Mouse (Mus musculus) activated CD4-positive, CD25-positive, alpha-beta regulatory T cell, adult 4 months (primary cell): Measurements from ENCODE around the gene Pnp. TPM values are rescaled to one million over a fixed set of nuclear protein-coding genes. Genes with fewer than 3 reads are reported as not detected.
"Not testable (repeated sequence)": the region's sequence is repeated elsewhere in the genome, so short reads cannot be mapped to it uniquely, and the experiment has no call there.

ENCODE experiments used
- ATAC-seq: one replicate; pipeline ENCODE4 v1.8.0; 2017
- polyA plus RNA-seq, 2 experiments: library from polyadenylated mRNA; unstranded; fragments of 100-300 nt; shearing (Covaris generic); gene quantifications; one replicate each; pipeline ENCODE4 v1.2.1; 2017

The Pnp gene
- polyA plus RNA-seq, 2 experiments from 2014 or later: 61.0 to 76.3 TPM

GRCm38 (mm10) chr14:50976674-50977073, 45.8 kb downstream of the Pnp start:
- ATAC-seq: no peak

GRCm38 (mm10) chr14:50978451-50978850, 47.6 kb downstream of the Pnp start:
- not testable (repeated sequence) for ATAC-seq

GRCm38 (mm10) chr14:50979631-50980030, 48.7 kb downstream of the Pnp start:
- ATAC-seq: no peak

GRCm38 (mm10) chr14:50981207-50981606, 50.3 kb downstream of the Pnp start:
- peak; percentile 78 for ATAC-seq

- ATAC-seq: no peak
These were observed 51.0 kb downstream of the Pnp start for GRCm38 (mm10) chr14:50981837-50982236.

- ATAC-seq: no peak
These were observed 56.8 kb downstream of the Pnp start for GRCm38 (mm10) chr14:50987668-50988067.

- ATAC-seq: peak; percentile 97
These were observed 60.2 kb downstream of the Pnp start for GRCm38 (mm10) chr14:50991037-50991436.

- peak; percentile 19 for ATAC-seq
These were observed 66.2 kb downstream of the Pnp start for GRCm38 (mm10) chr14:50997088-50997487.

GRCm38 (mm10) chr14:50997999-50998666, 67.3 kb downstream of the Pnp start:
- ATAC-seq: peak; percentile 81

- no peak for ATAC-seq
These were observed 76.4 kb downstream of the Pnp start, which contains the start of gene Rnase10 for GRCm38 (mm10) chr14:51007152-51007801. Rnase10 (plus strand) TSS chr14:51007751.

GRCm38 (mm10) chr14:51007914-51008713, 77.2 kb downstream of the Pnp start:
- ATAC-seq: no peak

- ATAC-seq: no peak
These were observed 77.9 kb downstream of the Pnp start for GRCm38 (mm10) chr14:51008781-51009180.

GRCm38 (mm10) chr14:51009572-51009971, 78.7 kb downstream of the Pnp start:
- no peak for ATAC-seq

- ATAC-seq: not testable (repeated sequence)
These were observed 83.8 kb downstream of the Pnp start for GRCm38 (mm10) chr14:51014724-51015123.

Other genes with a start within 250 kb of the Pnp start
- gene Olfr747, start 237.9 kb upstream of the Pnp start, polyA plus RNA-seq: not detected
- gene Olfr748, start 223.7 kb upstream of the Pnp start, polyA plus RNA-seq: under 1 TPM in 1 of 2 experiments, not detected in 1; 0.21 TPM
- not detected for gene Olfr749, start 186.0 kb upstream of the Pnp start, polyA plus RNA-seq
- 100 to 1,000 TPM; 108 to 124 TPM for gene Ttc5, start 145.6 kb upstream of the Pnp start, polyA plus RNA-seq
- gene Ccnb1ip1, start 123.3 kb upstream of the Pnp start, polyA plus RNA-seq: not detected
- 10 to 100 TPM; 83.6 to 88.1 TPM for gene Parp2, start 123.2 kb upstream of the Pnp start, polyA plus RNA-seq
- 10 to 100 TPM; 20.7 to 22.0 TPM for gene Tep1, start 60.5 kb upstream of the Pnp start, polyA plus RNA-seq
- under 1 TPM in 1 of 2 experiments, not detected in 1; 0.21 TPM for gene Klhl33, start 33.6 kb upstream of the Pnp start, polyA plus RNA-seq
- 100 to 1,000 TPM in 1 of 2 experiments, 10 to 100 TPM in 1; 73.9 to 108 TPM for gene Osgep, start 6.2 kb upstream of the Pnp start, polyA plus RNA-seq
- gene Apex1, start 6.1 kb upstream of the Pnp start, polyA plus RNA-seq: 100 to 1,000 TPM in 1 of 2 experiments, 10 to 100 TPM in 1; 72.8 to 108 TPM
- 1 to 10 TPM; 3.6 to 4.1 TPM for gene Pip4p1, start 226 bp upstream of the Pnp start, polyA plus RNA-seq
- gene Gm49342, start 13.4 kb downstream of the Pnp start, polyA plus RNA-seq: 1 to 10 TPM in 1 of 2 experiments, not detected in 1; 9.9 TPM
- gene Pnp2, start 24.9 kb downstream of the Pnp start, polyA plus RNA-seq: under 1 TPM; 0.60 to 0.85 TPM
- gene Rnase10, start 76.7 kb downstream of the Pnp start, polyA plus RNA-seq: not detected
- not detected for gene Rnase9, start 110.8 kb downstream of the Pnp start, polyA plus RNA-seq
- not detected for gene Rnase11, start 119.1 kb downstream of the Pnp start, polyA plus RNA-seq
- not detected for gene Rnase12, start 126.6 kb downstream of the Pnp start, polyA plus RNA-seq
- gene Olfr750, start 143.4 kb downstream of the Pnp start, polyA plus RNA-seq: not detected
- gene Rnase4, start 160.0 kb downstream of the Pnp start, polyA plus RNA-seq: 10 to 100 TPM; 11.7 to 15.5 TPM
- gene Ang, start 160.1 kb downstream of the Pnp start, polyA plus RNA-seq: 1 to 10 TPM; 3.7 to 6.6 TPM
- not detected for gene Eddm3b, start 183.3 kb downstream of the Pnp start, polyA plus RNA-seq
- gene Rnase6, start 192.8 kb downstream of the Pnp start, polyA plus RNA-seq: 1 to 10 TPM; 1.9 to 6.0 TPM
- gene Rnase1, start 215.7 kb downstream of the Pnp start, polyA plus RNA-seq: not detected
- not detected for gene Rnase2b, start 231.2 kb downstream of the Pnp start, polyA plus RNA-seq